Mouse (Mus musculus) limb, embryonic 11.5 days (tissue): Measurements from ENCODE around the gene Dcun1d3. TPM values are rescaled to one million over a fixed set of nuclear protein-coding genes. Genes with fewer than 3 reads are reported as not detected.

Experiments
- ATAC-seq: fragments of 200-750 bp; cut with Nextera tagmentation; 2 replicates; pipeline ENCODE4 v1.8.0; 2017; ENCODE audit warnings: low read depth; ENCODE audit not compliant: insufficient number of reproducible peaks, low FRiP score, low TSS enrichment
- DNase-seq: peaks from one replicate; pipeline ENCODE4 v3.0.0-alpha.2; 2015; ENCODE audit warnings: low spot score
- H3K27ac ChIP-seq: fragments of 300-500 bp; sonication (generic); replicated peaks from 2 replicates; pipeline ENCODE4 v1.5.1; 2014; ENCODE audit warnings: low read depth, mild to moderate bottlenecking, low read length
- H3K27me3 ChIP-seq: fragments of 300-500 bp; sonication (generic); 2 replicates; pipeline ENCODE4 v1.6.1; 2014; ENCODE audit warnings: mild to moderate bottlenecking, low read length, mixed read lengths; ENCODE audit not compliant: control insufficient read depth, insufficient read depth
- H3K36me3 ChIP-seq: fragments of 300-500 bp; sonication (generic); 2 replicates; pipeline ENCODE4 v1.6.1; 2014; ENCODE audit warnings: mild to moderate bottlenecking, low read length, moderate library complexity, mixed read lengths; ENCODE audit not compliant: control insufficient read depth, insufficient read depth
- H3K4me1 ChIP-seq: fragments of 300-500 bp; sonication (generic); 2 replicates; pipeline ENCODE4 v1.6.1; 2014; ENCODE audit warnings: low read length, mixed read lengths; ENCODE audit not compliant: control insufficient read depth, insufficient read depth
- H3K4me2 ChIP-seq: fragments of 300-500 bp; sonication (generic); 2 replicates; pipeline ENCODE4 v1.6.1; 2014; ENCODE audit warnings: low read depth, mild to moderate bottlenecking, moderate library complexity; ENCODE audit not compliant: severe bottlenecking
- H3K4me3 ChIP-seq: fragments of 300-500 bp; sonication (generic); 2 replicates; pipeline ENCODE4 v1.5.1; 2014; ENCODE audit warnings: low read depth, low read length
- H3K9ac ChIP-seq: fragments of 300-500 bp; sonication (generic); 2 replicates; pipeline ENCODE4 v1.6.1; 2014; ENCODE audit warnings: mild to moderate bottlenecking, low read length
- H3K9me3 ChIP-seq: fragments of 300-500 bp; sonication (generic); 2 replicates; pipeline ENCODE4 v1.6.1; 2016; ENCODE audit warnings: low read length; ENCODE audit not compliant: control insufficient read depth
- WGBS: fragments of 180-500 bp; shearing (Covaris S2); extraction: QIAGEN DNeasy Blood & Tissue Kit; methylation state at CpG from one replicate; pipeline ENCODE4 v1.1.7; 2014; 5-methylcytosine and 5-hydroxymethylcytosine counted together
- polyA plus RNA-seq: library from polyadenylated mRNA; unstranded; fragments of >200 nt; fragmentation: Nextera tagmentation; extraction: Ambion mirVana; gene quantifications from 2 replicates; pipeline ENCODE4 v1.2.1, GENCODE M21; 2014

Dcun1d3 gene
- polyA plus RNA-seq, 1 experiment from 2014 or later = 8.0 TPM

- H3K27me3 ChIP-seq = no peaks in the 10 kb centered on the region
- WGBS = 37% methylated on average over 6 of the region's 6 CpGs
- peaks cover 4% of the 10 kb centered on the region; the same call in 1 of the 2 replicates for H3K4me1 ChIP-seq
- ATAC-seq = peak; percentile 79; the same call in 1 of the 2 replicates
- H3K9ac ChIP-seq = no peak overlapping the region
- peak; percentile 75 for DNase-seq
- H3K4me3 ChIP-seq = no peak overlapping the region
- peak overlapping the region; percentile 43; the same call in 1 of the 2 replicates for H3K27ac ChIP-seq
- H3K36me3 ChIP-seq = no peaks in the 10 kb centered on the region
- no peaks in the 10 kb centered on the region for H3K9me3 ChIP-seq
- no peak overlapping the region for H3K4me2 ChIP-seq
Observed at GRCm38 (mm10) chr7:119861335-119862091, 34.6 kb downstream of the Dcun1d3 start.

GRCm38 (mm10) chr7:119860971-119861334 lies 35.1 kb downstream of the Dcun1d3 start:
- no peak for DNase-seq

GRCm38 (mm10) chr7:119860554-119860953 lies 35.5 kb downstream of the Dcun1d3 start:
- no peak overlapping the region for H3K4me3 ChIP-seq
- WGBS = 85% methylated on average over 2 of the region's 2 CpGs
- H3K4me2 ChIP-seq = no peak overlapping the region
- H3K27ac ChIP-seq = no peak overlapping the region
- H3K36me3 ChIP-seq = no peaks in the 10 kb centered on the region
- H3K9me3 ChIP-seq = no peaks in the 10 kb centered on the region
- no peak overlapping the region for H3K9ac ChIP-seq
- no peak for DNase-seq
- ATAC-seq = no peak
- H3K4me1 ChIP-seq = peaks cover 4% of the 10 kb centered on the region; the same call in 1 of the 2 replicates
- no peaks in the 10 kb centered on the region for H3K27me3 ChIP-seq

More at GRCm38 (mm10) chr7:119860971-119861334, 35.1 kb downstream of the Dcun1d3 start:
- Histone ChIP-seq H3K4me1 (peaks cover 4% of the 10 kb centered on the region; the same call in 1 of the 2 replicates), H3K4me2 (no peak overlapping the region), H3K9ac (no peak overlapping the region), H3K4me3 (no peak overlapping the region), H3K9me3 (no peaks in the 10 kb centered on the region), H3K27me3 (no peaks in the 10 kb centered on the region), H3K27ac (no peak overlapping the region), H3K36me3 (no peaks in the 10 kb centered on the region)
- no peak for ATAC-seq

- DNase-seq (no peak), ATAC-seq (no peak; the same call in 1 of the 2 replicates)
- Histone ChIP-seq H3K4me2 (no peak overlapping the region), H3K27ac (no peak overlapping the region), H3K4me1 (peaks cover 4% of the 10 kb centered on the region; the same call in 1 of the 2 replicates), H3K9ac (no peak overlapping the region), H3K36me3 (no peaks in the 10 kb centered on the region), H3K9me3 (no peaks in the 10 kb centered on the region), H3K4me3 (no peak overlapping the region), H3K27me3 (no peaks in the 10 kb centered on the region)
- WGBS = 89% methylated on average over 3 of the region's 3 CpGs
Observed at GRCm38 (mm10) chr7:119860116-119860515, 36.0 kb downstream of the Dcun1d3 start.

GRCm38 (mm10) chr7:119859476-119859875 lies 36.6 kb downstream of the Dcun1d3 start:
- no peak overlapping the region for H3K9ac ChIP-seq
- DNase-seq = no peak
- no peaks in the 10 kb centered on the region for H3K27me3 ChIP-seq
- no peak overlapping the region for H3K27ac ChIP-seq
- 85% methylated on average over 6 of the region's 6 CpGs for WGBS
- H3K4me1 ChIP-seq = peaks cover 4% of the 10 kb centered on the region; the same call in 1 of the 2 replicates
- H3K9me3 ChIP-seq = no peaks in the 10 kb centered on the region
- H3K36me3 ChIP-seq = 0 out of 2 replicates have a peak, but pooled peaks cover 2% of the 10 kb centered on the region
- ATAC-seq = no peak
- H3K4me2 ChIP-seq = no peak overlapping the region
- no peak overlapping the region for H3K4me3 ChIP-seq

GRCm38 (mm10) chr7:119855031-119855430 lies 41.1 kb downstream of the Dcun1d3 start:
- Histone ChIP-seq H3K4me2 (no peak overlapping the region), H3K4me1 (no peaks in the 10 kb centered on the region), H3K9me3 (no peaks in the 10 kb centered on the region), H3K9ac (no peak overlapping the region), H3K27me3 (no peaks in the 10 kb centered on the region), H3K4me3 (no peak overlapping the region), H3K36me3 (0 out of 2 replicates have a peak, but pooled peaks cover 2% of the 10 kb centered on the region), H3K27ac (no peak overlapping the region)
- ATAC-seq (no peak), DNase-seq (no peak)

GRCm38 (mm10) chr7:119854362-119854761 lies 41.7 kb downstream of the Dcun1d3 start:
- Histone ChIP-seq H3K27ac (no peak overlapping the region), H3K4me1 (no peaks in the 10 kb centered on the region), H3K9me3 (no peaks in the 10 kb centered on the region), H3K4me2 (no peak overlapping the region), H3K4me3 (no peak overlapping the region), H3K27me3 (no peaks in the 10 kb centered on the region), H3K9ac (no peak overlapping the region), H3K36me3 (0 out of 2 replicates have a peak, but pooled peaks cover 2% of the 10 kb centered on the region)
- DNase-seq = no peak
- ATAC-seq = no peak
- WGBS = 96% methylated on average over 2 of the region's 2 CpGs

- no peak for DNase-seq
- no peaks in the 10 kb centered on the region for H3K9me3 ChIP-seq
- H3K9ac ChIP-seq = no peak overlapping the region
- H3K4me2 ChIP-seq = no peak overlapping the region
- WGBS = 97% methylated on average over 1 of the region's 1 CpGs
- H3K4me1 ChIP-seq = no peaks in the 10 kb centered on the region
- ATAC-seq = no peak
- H3K27ac ChIP-seq = no peak overlapping the region
- 0 out of 2 replicates have a peak, but pooled peaks cover 2% of the 10 kb centered on the region for H3K36me3 ChIP-seq
- no peaks in the 10 kb centered on the region for H3K27me3 ChIP-seq
- H3K4me3 ChIP-seq = no peak overlapping the region
Observed at GRCm38 (mm10) chr7:119853186-119853585, 42.9 kb downstream of the Dcun1d3 start.
